Mouse (Mus musculus) kidney, adult 10 weeks (tissue): ENCODE measurements around the gene BC037034. TPM values are rescaled to one million over a fixed set of nuclear protein-coding genes. Genes with fewer than 3 reads are reported as not detected.

Source experiments
- polyA plus RNA-seq: library from polyadenylated mRNA; stranded (reverse); fragments of 350-450 nt; fragmentation: Illumina TruSeq; extraction: RNeasy Lipid Tissue Mini Kit (QIAGEN cat#74804); gene quantifications from one replicate; pipeline ENCODE4 v1.2.3, GENCODE M21; 2014; ENCODE audit warnings: low read depth, low replicate concordance

Gene BC037034
- 1.3 TPM for polyA plus RNA-seq

DNA sequence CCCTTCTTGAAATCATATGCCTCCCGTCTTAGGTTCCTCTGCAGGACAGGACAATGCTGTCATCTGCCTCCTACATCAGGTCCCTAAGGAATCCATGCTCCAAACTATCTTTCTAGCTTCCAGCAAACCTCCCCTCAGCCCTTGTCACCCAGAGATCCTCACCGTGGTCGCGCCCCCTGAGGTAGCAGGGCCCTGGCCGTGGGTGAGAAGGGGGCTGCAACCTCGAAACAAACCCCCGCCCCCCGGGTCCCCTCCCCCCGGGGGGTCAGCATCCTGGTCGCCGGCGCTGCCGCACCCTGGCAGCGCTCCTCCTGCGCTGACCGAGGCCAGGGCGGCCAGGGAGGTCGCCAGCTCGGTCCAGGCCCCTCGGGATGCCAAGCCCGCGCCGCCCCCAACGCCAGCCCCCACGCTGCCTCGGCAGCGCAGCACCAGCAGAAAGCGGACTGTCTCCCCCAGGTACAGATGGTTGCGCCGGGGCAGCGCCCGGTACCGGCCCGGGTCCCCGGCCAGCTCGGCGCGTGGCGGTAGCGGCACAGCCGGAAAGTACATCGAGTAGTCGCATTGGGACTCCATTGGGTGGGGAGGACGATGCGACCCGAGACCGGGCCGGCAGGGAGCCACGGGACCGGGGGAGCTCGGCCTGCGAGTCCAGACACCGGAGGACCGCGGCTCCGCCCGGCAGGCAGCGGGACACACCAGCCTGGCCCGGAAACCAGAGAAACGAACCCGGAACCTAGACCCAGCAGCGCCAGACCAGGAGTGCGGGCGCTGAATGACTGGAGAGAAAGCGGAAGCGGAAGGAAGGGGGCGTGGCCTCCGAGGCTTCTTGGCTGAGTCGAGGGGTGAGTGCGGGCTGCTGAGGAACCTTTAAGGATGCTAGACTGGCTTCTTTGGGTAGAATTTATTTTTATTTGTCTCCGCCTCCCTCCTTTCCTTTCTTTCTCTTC, at the start of gene BC037034:
BC037034 (minus strand) TSS at position 774 of the 947 bp plus-strand sequence.

DNA sequence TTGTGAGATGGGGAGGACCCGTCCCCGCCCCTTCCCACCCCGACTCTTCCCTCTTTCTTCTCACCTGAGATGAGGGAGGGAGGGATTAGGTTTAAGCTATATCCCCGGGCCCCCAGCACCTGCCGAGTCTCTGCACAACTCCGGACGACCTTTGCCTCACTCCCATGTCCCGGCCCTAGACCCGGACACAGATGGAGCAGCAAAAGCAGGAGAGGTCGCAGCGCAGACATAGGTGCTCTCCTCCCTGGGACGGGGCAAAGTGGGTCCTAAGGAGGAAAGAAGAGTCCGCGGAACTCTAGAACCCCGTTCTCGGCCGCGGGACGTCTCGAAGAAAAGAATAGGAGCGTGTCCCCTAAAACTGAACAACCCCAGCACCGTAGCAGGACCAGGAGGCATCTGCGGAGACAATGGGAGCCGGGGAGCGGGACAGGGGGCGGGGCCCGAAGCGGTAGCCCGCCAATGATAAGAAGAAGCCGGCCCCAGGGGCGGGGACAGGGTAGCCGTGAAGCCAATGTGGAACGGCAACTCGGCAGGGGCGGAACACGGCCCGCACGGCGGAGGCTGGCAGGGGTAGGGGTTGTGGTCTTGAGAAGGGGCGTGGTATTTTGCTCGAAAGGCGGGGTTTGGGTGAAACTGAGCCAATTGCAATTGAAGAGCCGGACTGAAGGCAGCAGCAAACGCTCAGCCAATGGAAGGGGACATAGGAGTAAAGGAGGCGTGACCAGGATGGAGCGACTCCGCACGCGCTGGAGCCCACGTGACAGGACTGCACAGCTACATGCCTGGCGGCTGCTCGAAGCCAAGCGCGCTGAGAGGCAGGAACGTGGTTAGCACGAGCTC, 16.0 kb upstream of the BC037034 start, which contains the start of the genes Gm43720, Gpc2 and Stag3:
Gm43720 (minus strand) TSS at position 374 of the 840 bp plus-strand sequence.
Gpc2 (minus strand) TSS at position 421 of the 840 bp plus-strand sequence.
Stag3 (plus strand) TSS at position 656 of the 840 bp plus-strand sequence.

DNA sequence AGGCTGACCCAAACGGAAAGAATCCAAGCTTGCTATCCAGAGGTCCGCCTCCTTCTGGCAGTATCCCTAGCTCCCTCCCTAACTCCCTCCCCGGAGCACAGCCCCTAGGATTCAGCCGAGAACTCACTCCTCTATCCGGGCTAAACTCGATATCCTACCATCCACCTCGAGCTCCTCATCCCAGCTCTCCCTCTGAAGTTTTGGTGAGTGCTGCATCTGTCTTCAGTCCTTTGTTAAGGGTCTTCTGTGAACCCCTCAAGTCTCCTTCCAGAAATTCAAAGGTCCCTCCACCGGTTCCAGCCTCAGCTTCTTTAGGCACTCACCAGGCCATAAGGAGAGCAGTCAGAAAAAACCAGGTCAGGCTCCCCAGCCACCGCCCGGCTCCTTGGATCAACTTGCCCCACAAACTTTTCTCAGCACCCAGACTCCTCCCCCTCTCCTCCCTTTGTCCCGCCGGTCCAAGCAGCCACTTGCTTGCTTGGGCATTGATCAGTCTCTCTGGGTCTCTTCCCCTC, 8.6 kb upstream of the BC037034 start, which contains the start of gene Gal3st4:
Gal3st4 (minus strand) TSS at position 432 of the 515 bp plus-strand sequence.

GRCm38 (mm10) chr5:138255353-138256093, 8.3 kb downstream of the BC037034 start, which contains the start of gene Lamtor4:
TSS of gene Lamtor4 (plus strand) at chr5:138255482.

DNA sequence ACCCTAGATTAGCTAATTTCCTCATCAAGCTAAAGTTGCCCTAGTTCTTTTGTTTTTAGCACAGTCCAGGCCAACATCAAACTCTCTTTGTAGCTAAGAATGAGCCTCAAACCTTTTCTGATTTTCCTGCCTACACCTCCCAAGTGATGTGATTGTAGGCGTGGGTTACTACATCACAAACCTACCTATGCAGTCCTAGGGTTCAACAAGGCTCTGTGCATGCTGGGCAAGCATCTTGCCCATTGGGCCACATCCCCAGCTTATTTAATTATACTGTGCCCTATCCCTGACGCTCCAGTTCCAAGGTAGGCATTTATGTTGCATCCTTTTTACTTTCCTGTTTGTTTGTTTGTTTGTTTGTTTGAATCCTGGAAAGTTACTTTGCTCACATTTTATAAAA, 38.1 kb downstream of the BC037034 start, which contains the start of gene Nxpe5:
Nxpe5 (plus strand) TSS at position 199 of the 400 bp plus-strand sequence.

Other genes starting within 250 kb of the BC037034 start
- not detected for gene Smok3a, start 242.8 kb downstream of the BC037034 start, polyA plus RNA-seq
- gene Smok3b, start 242.6 kb downstream of the BC037034 start, polyA plus RNA-seq: not detected
- not detected for gene Smok3c, start 210.8 kb downstream of the BC037034 start, polyA plus RNA-seq
- gene Zkscan1, start 178.9 kb downstream of the BC037034 start, polyA plus RNA-seq: 50.9 TPM
- 17.5 TPM for gene Zscan21, start 147.1 kb downstream of the BC037034 start, polyA plus RNA-seq
- gene Zfp113, start 108.3 kb downstream of the BC037034 start, polyA plus RNA-seq: 16.9 TPM
- gene Cops6, start 103.0 kb downstream of the BC037034 start, polyA plus RNA-seq: 75.6 TPM
- 4.8 TPM for gene Ap4m1, start 92.0 kb downstream of the BC037034 start, polyA plus RNA-seq
- 6.9 TPM for gene Mcm7, start 91.6 kb downstream of the BC037034 start, polyA plus RNA-seq
- gene Taf6, start 76.6 kb downstream of the BC037034 start, polyA plus RNA-seq: 2.7 TPM
- 9.6 TPM for gene Cnpy4, start 76.5 kb downstream of the BC037034 start, polyA plus RNA-seq
- 0.36 TPM for gene Mblac1, start 69.7 kb downstream of the BC037034 start, polyA plus RNA-seq
- not detected for gene Nxpe5, start 38.1 kb downstream of the BC037034 start, polyA plus RNA-seq
- 2.1 TPM for gene Lamtor4, start 8.6 kb downstream of the BC037034 start, polyA plus RNA-seq
- not detected for gene Gal3st4, start 8.8 kb upstream of the BC037034 start, polyA plus RNA-seq
- not detected for gene Gm43720, start 15.9 kb upstream of the BC037034 start, polyA plus RNA-seq
- not detected for gene Gpc2, start 16.0 kb upstream of the BC037034 start, polyA plus RNA-seq
- gene Stag3, start 16.2 kb upstream of the BC037034 start, polyA plus RNA-seq: not detected
- not detected for gene Pvrig, start 77.9 kb upstream of the BC037034 start, polyA plus RNA-seq
- gene Zfp157, start 177.4 kb upstream of the BC037034 start, polyA plus RNA-seq: 24.4 TPM